Mouse (Mus musculus): ENCODE measurements around the gene Il15ra. TPM values are rescaled to one million over a fixed set of nuclear protein-coding genes. Genes with fewer than 3 reads are reported as not detected.

Gene Il15ra
- 5.2 to 9.1 TPM (median 5.7 TPM) in 4 replicates for total RNA-seq (2023; ENCODE audit: inconsistent age)

GRCm38 (mm10) chr2:11705201-11706025, at the start of gene Il15ra:
TSS of gene Il15ra (plus strand) at chr2:11705290.

GRCm38 (mm10) chr2:11777091-11778068, 72.3 kb downstream of the Il15ra start, which contains the start of the genes Fbh1 and Ankrd16:
TSS of gene Fbh1 (minus strand) at chr2:11777582.
TSS of gene Ankrd16 (plus strand) at chr2:11777876.

Other genes with a start within 250 kb of the Il15ra start
- 43.5 to 55.8 TPM (median 45.0 TPM) in 4 replicates for gene Pfkfb3, start 151.2 kb upstream of the Il15ra start, total RNA-seq (2023; ENCODE audit: inconsistent age)
- 142 to 177 TPM (median 164 TPM) in 4 replicates for gene Rbm17, start 101.1 kb upstream of the Il15ra start, total RNA-seq (2023; ENCODE audit: inconsistent age)
- gene Gm17490, start 79.0 kb upstream of the Il15ra start, total RNA-seq (2023; ENCODE audit: inconsistent age): not detected in 4 replicates
- gene Il2ra, start 62.5 kb upstream of the Il15ra start, total RNA-seq (2023; ENCODE audit: inconsistent age): 2.6 to 3.3 TPM (median 3.0 TPM) in 4 replicates
- 49.7 to 66.0 TPM (median 55.6 TPM) in 4 replicates for gene Fbh1, start 72.3 kb downstream of the Il15ra start, total RNA-seq (2023; ENCODE audit: inconsistent age)
- 86.7 to 98.9 TPM (median 91.5 TPM) in 4 replicates for gene Ankrd16, start 72.6 kb downstream of the Il15ra start, total RNA-seq (2023; ENCODE audit: inconsistent age)